Mouse (Mus musculus) small intestine, adult 2 months (tissue): ENCODE results near the gene 1700025G04Rik.

Experiments
- CTCF ChIP-seq: fragments of 200-500 bp; IDR thresholded peaks from 2 replicates; pipeline ENCODE4 v1.5.1; 2012; ENCODE audit warnings: low read depth, mild to moderate bottlenecking, control low read depth, inconsistent platforms, low read length, moderate library complexity, mixed read lengths; ENCODE audit not compliant: insufficient replicate concordance, insufficient read length; ENCODE audit errors: extremely low read depth
- POLR2A ChIP-seq: fragments of 200-500 bp; IDR thresholded peaks from 2 replicates; pipeline ENCODE4 v1.6.1; 2012; ENCODE audit warnings: low read depth, mild to moderate bottlenecking, control low read depth, inconsistent platforms, low read length, moderate library complexity

- no peak for TF ChIP-seq POLR2A
- TF ChIP-seq CTCF = no peak
These were observed 63.2 kb downstream of the 1700025G04Rik start for GRCm38 (mm10) chr1:152026762-152027161.
